In the genomic region with DNA sequence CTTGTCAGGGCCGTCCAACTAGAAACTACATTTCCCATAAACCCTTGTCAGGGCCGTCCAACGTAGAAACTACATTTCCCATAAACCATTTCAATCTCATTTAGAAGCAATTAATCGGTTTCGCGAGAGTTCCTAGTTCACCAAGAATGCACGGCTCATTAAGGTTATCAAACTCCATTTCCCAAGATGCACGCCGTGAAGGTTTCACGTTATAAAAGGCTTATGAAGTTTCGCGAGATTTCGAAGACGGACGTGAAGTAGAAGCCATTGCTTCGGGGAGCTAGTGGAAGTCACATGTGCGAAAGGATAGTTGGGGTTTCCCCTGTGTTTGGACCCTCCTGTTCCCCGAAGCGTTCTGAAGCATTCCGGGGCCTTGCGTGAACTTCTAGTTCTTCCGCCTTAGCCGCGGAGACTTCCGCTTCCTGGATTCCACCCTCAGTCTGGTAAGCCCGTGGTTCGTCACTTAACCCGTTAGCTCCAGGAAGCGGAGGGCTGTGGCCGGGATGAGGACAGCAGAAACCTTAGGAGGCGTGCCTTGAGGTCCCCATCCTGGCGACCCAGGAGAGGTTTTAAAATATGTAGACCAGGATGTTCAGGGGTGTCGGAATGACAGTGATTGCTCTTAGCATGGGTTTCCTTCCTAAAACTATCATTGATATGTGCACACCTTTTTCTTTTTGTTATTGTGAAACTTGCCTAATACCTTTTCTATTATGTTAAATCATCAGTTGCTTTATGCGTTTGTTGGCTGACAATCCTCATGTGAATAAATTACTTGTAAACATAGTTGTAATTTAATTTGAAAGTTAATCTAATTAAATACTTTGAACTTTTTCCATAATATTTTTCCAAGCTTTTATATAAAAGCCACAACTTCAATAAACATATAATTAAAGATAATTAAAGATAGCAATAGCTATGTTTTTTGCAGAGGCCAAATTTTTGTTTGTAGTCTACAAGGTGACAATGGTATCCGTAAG, we compare ENCODE assay signal across 8 mouse cellular contexts. TPM values are rescaled to one million over a fixed set of nuclear protein-coding genes. Genes with fewer than 3 reads are reported as not detected.
DNase-seq lines count a peak whose midpoint lies in the region; ATAC-seq and TF ChIP-seq lines count a peak whose summit lies in the region.

A gene (plus strand): TSS at position 260 of the 980 bp plus-strand sequence.

- peak within 1 kb of the TSS; percentile 52 for H3K4me2 ChIP-seq in lung, postnatal 0 days (replicated peaks; ENCODE audit: low read depth, low read length)

- DNase-seq in MN1 (ENCODE audit: low spot score): peak; percentile 98
- peak; percentile 99 for DNase-seq in cerebellum, adult 9-10 months
- peak; percentile 87 for DNase-seq in hindbrain, embryonic 10.5 days (ENCODE audit: low spot score)
- DNase-seq in layer of hippocampus, adult 9-11 months: peak; percentile 99
- peak; percentile 100 for DNase-seq in lung, postnatal 0 days (ENCODE audit: low spot score)
- DNase-seq in ovary, postnatal 14 days (ENCODE audit: low spot score): peak; percentile 66
- peak; percentile 85 for DNase-seq in thymus, postnatal 14 days

- peak within 1 kb of the TSS; percentile 63 for H3K4me3 ChIP-seq in hindbrain, embryonic 10.5 days
- peak within 1 kb of the TSS; percentile 62 for H3K4me3 ChIP-seq in lung, postnatal 0 days (ENCODE audit: low read depth, low read length)

- H3K9ac ChIP-seq in lung, postnatal 0 days (replicated peaks; ENCODE audit: low read depth): peak within 1 kb of the TSS; percentile 58

- TF ChIP-seq EP300 in lung, postnatal 0 days (IDR thresholded peaks at IDR 0.05): peak; percentile 94

- peak within 1 kb of the TSS; percentile 87 for H3K27ac ChIP-seq in hindbrain, embryonic 10.5 days
- peak within 1 kb of the TSS; percentile 85 for H3K27ac ChIP-seq in lung, postnatal 0 days (ENCODE audit: low read length)

- H3K27me3 ChIP-seq in hindbrain, embryonic 10.5 days (ENCODE audit: insufficient read depth, poor library complexity, severe bottlenecking): no peaks in the 10 kb centered on the region
- no peaks in the 10 kb centered on the region for H3K27me3 ChIP-seq in lung, postnatal 0 days (replicated peaks; ENCODE audit: insufficient read depth, low read length)

- no peak for TF ChIP-seq CTCF in lung, postnatal 0 days (IDR thresholded peaks at IDR 0.05)

- no peaks in the 10 kb centered on the region for H3K9me3 ChIP-seq in hindbrain, embryonic 10.5 days
- H3K9me3 ChIP-seq in lung, postnatal 0 days (ENCODE audit: low read length): no peaks in the 10 kb centered on the region

- whole genome bisulfite sequencing in hindbrain, embryonic 10.5 days: 2% methylated on average over 35 of the region's 35 CpGs
- WGBS in lung, postnatal 0 days: 2% methylated on average over 35 of the region's 35 CpGs

- H3K4me1 ChIP-seq in hindbrain, embryonic 10.5 days (replicated peaks): no peaks in the 10 kb centered on the region
- H3K4me1 ChIP-seq in lung, postnatal 0 days (ENCODE audit: insufficient read depth, low read depth, low read length): no peaks in the 10 kb centered on the region

- peak; percentile 99 for ATAC-seq in frontal cortex, adult (ENCODE audit: low TSS enrichment)
- peak; percentile 98 for ATAC-seq in lung, postnatal 0 days

- H3K36me3 ChIP-seq in hindbrain, embryonic 10.5 days: peaks cover 16% of the 10 kb centered on the region
- H3K36me3 ChIP-seq in lung, postnatal 0 days (ENCODE audit: insufficient read depth, low read length): no peaks in the 10 kb centered on the region

RNA-seq across cellular contexts. Expression of the gene that starts here (rescaled TPM):
- 35.3 and 36.0 TPM in 2 replicates for polyA plus RNA-seq in hindbrain, embryonic 10.5 days (2016; fragmentation: Nextera tagmentation; extraction: Ambion mirVana)
- 12.0 and 13.9 TPM in 2 replicates for polyA plus RNA-seq in lung, postnatal 0 days (2015; fragmentation: Nextera tagmentation; extraction: Ambion mirVana)

Comparison
In these comparisons a context has a peak if more than half of its experiments do, and no peak if none do; other contexts are left out.
1. Peak in every context shown above with its lines: DNase-seq, ATAC-seq, H3K4me3 ChIP-seq and H3K27ac ChIP-seq.